8 mouse cellular contexts compared by ENCODE assay signal in genomic region chr9:101073041-101073986, GRCm38 (mm10). TPM values are rescaled to one million over a fixed set of nuclear protein-coding genes. Genes with fewer than 3 reads are reported as not detected.
A peak's percentile ranks its signal among the peaks of the same experiment; 100 is the strongest.
DNase-seq lines count a peak whose midpoint lies in the region; ATAC-seq lines count a peak whose summit lies in the region.

No protein-coding gene starts in this region.

- DNase-seq in MN1 (ENCODE audit: low spot score): peak; percentile 98
- DNase-seq in cerebellum, adult 9-10 months: peak; percentile 99
- DNase-seq in hindbrain, embryonic 11.5 days (ENCODE audit: low spot score): peak; percentile 98
- DNase-seq in layer of hippocampus, postnatal 10 days (ENCODE audit: low spot score in 2 of 2): peak; percentile 98 to 99
- DNase-seq in lung, postnatal 10 days: peak; percentile 99
- DNase-seq in ovary, postnatal 36 days (ENCODE audit: low spot score): peak; percentile 99
- DNase-seq in thymus, postnatal 25 days: peak; percentile 98

- WGBS in hindbrain, embryonic 11.5 days: 2% methylated on average over 59 of the region's 65 CpGs

- peak overlapping the region; percentile 61 for H3K4me2 ChIP-seq in hindbrain, embryonic 11.5 days (replicated peaks; ENCODE audit: low read depth, low read length)

- ATAC-seq in frontal cortex, adult (ENCODE audit: low TSS enrichment): peak; percentile 80
- ATAC-seq in hindbrain, embryonic 11.5 days (ENCODE audit: low FRiP score): peak; percentile 93

- H3K27ac ChIP-seq in hindbrain, embryonic 11.5 days (ENCODE audit: low read depth, low read length): peak overlapping the region; percentile 99

- H3K4me3 ChIP-seq in hindbrain, embryonic 11.5 days (ENCODE audit: low read depth, low read length): peak overlapping the region; percentile 95

- H3K36me3 ChIP-seq in hindbrain, embryonic 11.5 days (ENCODE audit: control insufficient read depth, insufficient read depth, low read length): no peaks in the 10 kb centered on the region

- no peaks in the 10 kb centered on the region for H3K27me3 ChIP-seq in hindbrain, embryonic 11.5 days (ENCODE audit: control insufficient read depth, insufficient read depth, low read length)

- no peaks in the 10 kb centered on the region for H3K9me3 ChIP-seq in hindbrain, embryonic 11.5 days (ENCODE audit: control insufficient read depth, low read length)

- H3K4me1 ChIP-seq in hindbrain, embryonic 11.5 days (replicated peaks; ENCODE audit: control insufficient read depth, insufficient read depth, low read length): no peaks in the 10 kb centered on the region

- H3K9ac ChIP-seq in hindbrain, embryonic 11.5 days (ENCODE audit: low read depth, low read length): peak overlapping the region; percentile 85

RNA-seq across cellular contexts. Expression of gene Msl2, which starts 0.6 kb away (rescaled TPM):
- polyA plus RNA-seq in hindbrain, embryonic 11.5 days (2014; fragmentation: Nextera tagmentation; extraction: Ambion mirVana): 5.9 and 6.7 TPM in 2 replicates
- total RNA-seq in layer of hippocampus, postnatal 10 days (2021): 10 to 100 TPM; 56.7 to 58.4 TPM

RNA-seq across cellular contexts. Expression of gene Pccb, which starts 38.6 kb away (rescaled TPM):
- 14.3 and 18.0 TPM in 2 replicates for polyA plus RNA-seq in hindbrain, embryonic 11.5 days (2014; fragmentation: Nextera tagmentation; extraction: Ambion mirVana)
- total RNA-seq in layer of hippocampus, postnatal 10 days (2021): 10 to 100 TPM; 50.8 to 53.3 TPM

Comparison
In these comparisons a context has a peak if more than half of its experiments do, and no peak if none do; other contexts are left out.
1. Peak in every context shown above with its lines: DNase-seq, ATAC-seq, H3K4me3 ChIP-seq and H3K27ac ChIP-seq.